Mouse (Mus musculus): ENCODE results near the gene Adap2. TPM values are rescaled to one million over a fixed set of nuclear protein-coding genes. Genes with fewer than 3 reads are reported as not detected.

The Adap2 gene
- polyA plus RNA-seq, 1 experiment, result 6.4 TPM

Other genes with a start within 250 kb of the Adap2 start
- 4.2 and 5.4 TPM in 2 replicates for gene Utp6, start 191.7 kb upstream of the Adap2 start, polyA plus RNA-seq (2012; rRNA removed)
- 5.9 and 7.1 TPM in 2 replicates for gene Suz12, start 161.0 kb upstream of the Adap2 start, polyA plus RNA-seq (2012; rRNA removed)
- gene Crlf3, start 73.1 kb upstream of the Adap2 start, polyA plus RNA-seq (2012; rRNA removed), result 9.9 and 12.1 TPM in 2 replicates
- gene Atad5, start 64.7 kb upstream of the Adap2 start, polyA plus RNA-seq (2012; rRNA removed), result 0.83 and 1.2 TPM in 2 replicates
- gene Tefm, start 11.9 kb upstream of the Adap2 start, polyA plus RNA-seq (2012; rRNA removed), result 3.9 and 4.5 TPM in 2 replicates
- 4.8 and 5.7 TPM in 2 replicates for gene Rnf135, start 29.7 kb downstream of the Adap2 start, polyA plus RNA-seq (2012; rRNA removed)
- 8.0 and 9.9 TPM in 2 replicates for gene Rhot1, start 54.9 kb downstream of the Adap2 start, polyA plus RNA-seq (2012; rRNA removed)
- 1.6 TPM in 2 replicates for gene Rhbdl3, start 146.8 kb downstream of the Adap2 start, polyA plus RNA-seq (2012; rRNA removed)
- gene 5730455P16Rik, start 223.9 kb downstream of the Adap2 start, polyA plus RNA-seq (2012; rRNA removed), result 1.4 and 3.0 TPM in 2 replicates
- gene Zfp207, start 229.2 kb downstream of the Adap2 start, polyA plus RNA-seq (2012; rRNA removed), result 73.8 and 97.8 TPM in 2 replicates

Data from large intestine, adult 2 months (tissue).